Mouse (Mus musculus) heart, embryonic 10.5 days (tissue): ENCODE measurements around the gene Cyp4x1. TPM values are rescaled to one million over a fixed set of nuclear protein-coding genes. Genes with fewer than 3 reads are reported as not detected.

ENCODE experiments used
- DNase-seq: peaks from one replicate; pipeline ENCODE4 v3.0.0-alpha.2; 2017; ENCODE audit warnings: low spot score
- H3K27ac ChIP-seq: fragments of 300-500 bp; sonication (generic); 2 replicates; pipeline ENCODE4 v1.5.1; 2016; ENCODE audit warnings: mild to moderate bottlenecking
- H3K27me3 ChIP-seq: fragments of 300-500 bp; sonication (generic); 2 replicates; pipeline ENCODE4 v1.6.1; 2016; ENCODE audit warnings: mild to moderate bottlenecking; ENCODE audit not compliant: poor library complexity, insufficient read depth, severe bottlenecking
- H3K36me3 ChIP-seq: fragments of 300-500 bp; sonication (generic); 2 replicates; pipeline ENCODE4 v1.6.1; 2016; ENCODE audit warnings: mild to moderate bottlenecking, moderate library complexity
- H3K4me1 ChIP-seq: fragments of 300-500 bp; sonication (generic); 2 replicates; pipeline ENCODE4 v1.6.1; 2016; ENCODE audit warnings: mild to moderate bottlenecking
- H3K4me3 ChIP-seq: fragments of 300-500 bp; sonication (generic); 2 replicates; pipeline ENCODE4 v1.5.1; 2016; ENCODE audit warnings: mild to moderate bottlenecking, moderate library complexity
- H3K9me3 ChIP-seq: fragments of 300-500 bp; sonication (generic); 2 replicates; pipeline ENCODE4 v1.6.1; 2016; ENCODE audit warnings: mild to moderate bottlenecking, moderate library complexity
- WGBS: fragments of 180-500 bp; shearing (Covaris S2); methylation state at CpG from one replicate; pipeline ENCODE4 v1.1.7; 2016; 5-methylcytosine and 5-hydroxymethylcytosine counted together
- polyA plus RNA-seq: library from polyadenylated mRNA; unstranded; fragments of >200 nt; fragmentation: Nextera tagmentation; extraction: Ambion mirVana; gene quantifications from 2 replicates; pipeline ENCODE4 v1.2.1, GENCODE M21; 2016

Cyp4x1 gene
- polyA plus RNA-seq, 1 experiment from 2014 or later = 0.21 TPM

DNA sequence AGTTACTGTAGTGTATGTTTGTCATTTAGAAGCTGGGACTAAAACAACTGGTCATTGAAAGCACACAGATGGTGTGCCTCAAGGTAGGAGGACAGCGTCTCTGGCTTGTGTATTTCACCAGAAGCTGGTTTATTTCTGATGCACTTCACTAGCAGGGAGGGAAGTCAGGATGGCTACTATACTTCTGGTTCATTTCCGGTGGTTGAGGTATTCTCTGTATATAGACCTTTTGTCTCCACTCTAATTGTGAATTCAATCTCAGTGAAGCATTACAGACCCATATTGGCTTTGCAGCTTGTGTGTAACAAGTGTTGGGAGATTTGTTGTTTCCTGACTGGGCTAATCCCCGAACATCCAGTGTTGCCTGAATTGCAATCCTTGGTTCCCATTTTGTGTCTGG is 73.3 kb downstream of the Cyp4x1 start:
- WGBS = 13% methylated on average over 3 of the region's 3 CpGs
- DNase-seq = no peak
- peaks cover 25% of the 10 kb centered on the region for H3K4me1 ChIP-seq
- peak overlapping the region; percentile 60 for H3K4me3 ChIP-seq
- H3K27me3 ChIP-seq = peaks cover 95% of the 10 kb centered on the region
- peaks cover 3% of the 10 kb centered on the region; the same call in 1 of the 2 replicates for H3K36me3 ChIP-seq
- peak overlapping the region; percentile 91; the same call in 1 of the 2 replicates for H3K27ac ChIP-seq
- H3K9me3 ChIP-seq = no peaks in the 10 kb centered on the region

DNA sequence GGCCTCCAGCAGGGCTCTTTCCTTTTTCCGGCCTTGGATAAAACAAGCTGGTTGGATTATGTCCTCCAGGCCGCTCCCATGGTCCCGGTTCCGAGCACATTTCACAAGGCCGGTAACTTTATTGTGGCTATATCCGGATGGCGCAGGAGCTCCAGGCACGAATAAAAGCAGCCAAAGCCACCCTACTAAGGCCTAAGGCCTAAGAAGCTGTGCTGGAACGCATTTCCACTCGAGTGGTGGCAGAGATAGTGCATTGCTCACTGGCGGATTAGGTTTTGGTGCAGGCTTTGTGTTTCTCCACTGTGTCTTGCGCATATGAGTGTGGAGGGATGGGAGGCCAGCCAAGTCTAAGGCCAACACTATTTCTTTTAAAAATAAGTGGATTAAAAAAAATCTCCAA is 74.2 kb downstream of the Cyp4x1 start:
- Histone ChIP-seq H3K9me3 (no peaks in the 10 kb centered on the region), H3K27me3 (peaks cover 95% of the 10 kb centered on the region), H3K4me1 (peaks cover 25% of the 10 kb centered on the region), H3K36me3 (peaks cover 3% of the 10 kb centered on the region; the same call in 1 of the 2 replicates), H3K27ac (peak overlapping the region; percentile 91), H3K4me3 (peak overlapping the region; percentile 60)
- WGBS = 2% methylated on average over 12 of the region's 12 CpGs
- no peak for DNase-seq

DNA sequence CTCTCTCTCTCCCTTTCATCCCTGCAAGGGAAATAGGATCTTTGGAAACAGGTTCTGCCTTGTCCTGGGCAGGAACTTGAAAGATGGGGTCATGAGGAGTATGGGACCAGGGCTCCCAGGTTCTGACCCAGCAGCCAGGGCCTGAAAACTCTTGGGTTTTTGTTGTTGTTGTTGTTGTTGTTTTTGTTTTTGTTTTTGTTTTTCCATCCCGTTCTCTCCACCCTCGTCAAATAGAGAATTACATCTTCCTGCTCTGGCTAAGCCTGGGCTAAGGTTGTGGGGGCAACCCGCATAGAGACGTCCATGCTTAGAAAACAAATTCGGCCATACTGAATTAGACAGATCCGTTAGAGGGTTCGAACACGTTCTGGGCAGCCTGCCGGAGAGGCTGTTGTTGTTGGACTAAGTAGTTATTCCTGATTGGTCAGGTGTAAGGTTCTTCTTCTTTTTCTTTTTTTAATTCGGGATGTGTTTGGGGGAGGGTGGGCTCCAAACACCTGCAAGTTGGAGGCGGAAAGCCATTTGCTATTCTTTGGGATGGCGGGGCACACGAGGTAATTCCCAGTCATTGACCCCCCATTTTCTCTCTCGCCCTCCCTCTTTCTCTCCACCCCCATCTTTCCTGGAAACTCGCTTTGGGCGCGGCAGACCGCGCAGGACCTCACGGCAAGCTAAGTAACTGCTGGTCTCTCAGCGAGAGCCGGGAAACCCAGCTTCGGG is 75.0 kb downstream of the Cyp4x1 start:
- peak overlapping the region; percentile 91 for H3K27ac ChIP-seq
- H3K27me3 ChIP-seq = peaks cover 95% of the 10 kb centered on the region
- H3K4me1 ChIP-seq = peaks cover 25% of the 10 kb centered on the region
- no peaks in the 10 kb centered on the region for H3K36me3 ChIP-seq
- peak overlapping the region; percentile 60 for H3K4me3 ChIP-seq
- H3K9me3 ChIP-seq = no peaks in the 10 kb centered on the region
- 2% methylated on average over 23 of the region's 23 CpGs for WGBS
- DNase-seq = no peak

DNA sequence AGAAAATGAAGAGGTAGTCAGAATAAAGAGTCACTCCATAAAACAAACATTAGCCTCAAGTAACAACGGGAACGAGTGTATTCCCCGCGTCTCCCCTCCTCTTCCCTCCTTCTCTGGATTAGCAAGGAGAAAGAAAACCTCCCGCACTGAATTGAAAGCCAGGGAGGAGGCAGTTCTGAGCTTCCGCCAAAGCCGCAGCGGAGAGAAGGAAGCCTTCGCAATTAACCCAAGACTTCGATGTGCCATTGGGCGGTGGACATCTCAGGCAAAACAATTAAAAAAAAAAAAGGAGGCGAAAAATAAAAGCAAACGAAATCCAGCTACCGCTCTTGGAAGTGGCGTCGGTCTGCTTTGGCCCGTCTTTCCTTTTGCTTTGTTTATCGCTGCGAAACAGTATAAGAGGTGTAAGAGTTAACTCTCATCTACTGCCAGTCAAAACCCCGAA is 75.7 kb downstream of the Cyp4x1 start:
- peaks cover 18% of the 10 kb centered on the region for H3K4me1 ChIP-seq
- no peaks in the 10 kb centered on the region for H3K9me3 ChIP-seq
- under 1% methylated on average over 20 of the region's 20 CpGs for WGBS
- no peaks in the 10 kb centered on the region for H3K36me3 ChIP-seq
- no peak for DNase-seq
- H3K4me3 ChIP-seq = peak overlapping the region; percentile 60
- H3K27me3 ChIP-seq = peaks cover 95% of the 10 kb centered on the region
- H3K27ac ChIP-seq = peak overlapping the region; percentile 91

DNA sequence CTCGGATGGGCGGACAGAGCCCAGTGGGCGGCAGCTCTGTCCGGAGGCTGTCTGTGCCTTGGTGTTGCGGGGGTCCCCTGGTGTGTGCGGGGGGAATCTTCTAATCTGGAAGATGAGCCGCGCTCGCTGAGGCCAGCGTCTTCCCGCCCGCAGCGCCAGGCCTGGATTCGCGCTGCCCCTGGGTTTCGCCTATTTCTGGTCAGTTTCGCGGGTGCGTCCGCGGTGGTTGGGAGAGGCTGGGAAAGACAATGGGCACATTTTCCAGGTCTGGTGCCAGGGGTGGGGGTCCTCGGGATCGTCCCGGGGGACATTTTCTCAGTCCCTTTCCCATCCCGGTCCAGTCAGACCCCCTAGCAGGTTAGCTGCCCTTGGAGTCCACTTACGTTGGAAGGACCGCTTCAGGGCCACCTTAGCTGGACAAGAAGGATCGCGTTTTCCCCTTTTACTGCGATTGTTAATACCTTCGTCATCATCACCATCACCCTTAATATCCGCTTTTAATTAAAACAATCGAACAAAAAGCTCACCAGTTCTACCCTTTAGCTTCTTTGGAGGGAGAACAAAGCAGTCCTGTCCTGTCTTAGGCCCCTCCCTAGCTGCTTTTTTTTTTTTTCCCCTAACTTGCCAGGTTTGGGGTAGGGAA is 76.3 kb downstream of the Cyp4x1 start:
- WGBS = under 1% methylated on average over 33 of the region's 33 CpGs
- Histone ChIP-seq H3K9me3 (no peaks in the 10 kb centered on the region), H3K27me3 (peaks cover 95% of the 10 kb centered on the region), H3K4me3 (peak overlapping the region; percentile 60), H3K36me3 (no peaks in the 10 kb centered on the region), H3K27ac (peak overlapping the region; percentile 91), H3K4me1 (peaks cover 16% of the 10 kb centered on the region)
- DNase-seq = no peak

DNA sequence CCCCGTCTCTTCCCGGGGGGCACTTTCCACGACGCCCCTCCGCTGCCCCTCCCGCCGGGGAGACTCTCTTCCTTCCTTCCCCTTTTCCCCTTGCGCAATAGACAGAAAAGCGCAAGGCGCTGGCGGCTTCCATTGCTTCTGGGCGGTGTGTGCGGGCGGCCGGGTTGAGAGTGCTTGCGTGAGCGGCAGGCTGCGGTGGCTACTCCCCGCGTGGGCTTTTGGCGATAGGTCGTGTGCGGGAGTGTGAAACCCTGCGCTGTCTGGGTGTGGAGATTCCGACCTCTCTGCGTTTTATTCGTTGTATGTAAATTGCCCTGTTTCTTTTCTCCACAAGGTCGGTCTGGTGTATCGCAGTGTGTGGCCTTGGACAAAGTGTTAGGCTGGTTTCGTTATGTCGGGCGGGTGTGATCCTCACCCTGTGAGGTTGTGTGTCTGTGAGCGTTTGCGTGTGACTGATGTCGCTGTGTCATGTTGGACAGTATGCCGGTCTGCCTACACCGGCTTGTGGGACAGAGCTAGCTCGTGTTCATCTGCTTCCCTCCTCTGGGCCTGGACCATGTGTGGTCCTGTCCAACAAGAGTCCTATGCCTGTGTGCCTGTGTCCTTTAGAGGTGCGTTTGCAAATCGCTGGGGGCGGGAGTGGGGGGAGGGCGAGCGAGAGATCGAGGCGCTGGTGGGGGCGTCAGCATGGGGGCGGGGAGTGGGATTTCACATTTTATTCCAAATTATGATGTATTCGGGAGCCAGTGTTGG is 77.0 kb downstream of the Cyp4x1 start:
- Histone ChIP-seq H3K27me3 (peaks cover 94% of the 10 kb centered on the region), H3K36me3 (no peaks in the 10 kb centered on the region), H3K9me3 (no peaks in the 10 kb centered on the region), H3K27ac (peak overlapping the region; percentile 91), H3K4me3 (peak overlapping the region; percentile 60), H3K4me1 (peaks cover 18% of the 10 kb centered on the region)
- WGBS = under 1% methylated on average over 48 of the region's 48 CpGs
- DNase-seq = peak; percentile 89

DNA sequence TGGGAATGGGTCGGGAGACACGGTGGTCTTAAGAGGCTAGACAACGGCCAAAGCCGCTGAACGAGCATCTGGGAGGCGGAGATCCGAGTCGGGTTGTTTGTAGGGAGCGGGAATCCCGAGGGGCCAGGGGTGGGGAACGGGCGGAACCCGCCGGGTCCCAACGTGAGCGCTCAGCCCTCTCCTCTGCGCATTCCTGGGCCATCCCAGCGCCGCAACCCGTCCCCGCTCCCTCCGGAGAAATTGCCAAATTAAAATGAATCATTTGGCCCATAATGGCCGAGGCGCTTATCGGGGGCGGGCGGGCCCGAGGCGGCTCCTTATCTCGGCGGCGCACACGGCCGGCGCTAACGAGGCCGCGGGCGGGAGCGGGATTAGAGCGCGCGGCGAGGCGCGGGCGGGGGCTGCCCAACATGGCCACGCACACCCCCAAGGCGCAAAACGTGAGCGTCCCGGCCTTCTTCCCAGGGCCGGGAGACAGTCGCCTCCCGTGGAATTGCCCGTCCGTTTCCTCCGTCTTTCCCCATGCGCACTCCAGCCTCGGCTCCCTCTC is 77.6 kb downstream of the Cyp4x1 start, which contains the start of gene Tal1:
Gene Tal1 (plus strand): TSS at position 56 of the 550 bp plus-strand sequence.
- Histone ChIP-seq H3K9me3 (no peaks in the 10 kb centered on the region), H3K36me3 (no peaks in the 10 kb centered on the region), H3K4me3 (peak within 1 kb of the TSS; percentile 60), H3K27me3 (peaks cover 94% of the 10 kb centered on the region), H3K4me1 (peaks cover 18% of the 10 kb centered on the region), H3K27ac (peak within 1 kb of the TSS; percentile 91)
- DNase-seq = peak; percentile 89
- under 1% methylated on average over 60 of the region's 60 CpGs for WGBS

Other genes with a start within 250 kb of the Cyp4x1 start
- 0.42 and 1.3 TPM in 2 replicates for gene Foxd2, start 225.4 kb downstream of the Cyp4x1 start, polyA plus RNA-seq
- gene Foxe3, start 208.3 kb downstream of the Cyp4x1 start, polyA plus RNA-seq = 0.62 TPM in 1 of 2 replicates, not detected in the other
- 59.6 and 64.4 TPM in 2 replicates for gene Cmpk1, start 147.0 kb downstream of the Cyp4x1 start, polyA plus RNA-seq
- gene Stil, start 134.1 kb downstream of the Cyp4x1 start, polyA plus RNA-seq = 13.0 and 13.5 TPM in 2 replicates
- gene Tal1, start 77.9 kb downstream of the Cyp4x1 start, polyA plus RNA-seq = 6.7 and 8.3 TPM in 2 replicates
- 19.5 and 29.4 TPM in 2 replicates for gene Pdzk1ip1, start 45.6 kb downstream of the Cyp4x1 start, polyA plus RNA-seq
- not detected in 2 replicates for gene Cyp4a29, start 107.8 kb upstream of the Cyp4x1 start, polyA plus RNA-seq
- not detected in 2 replicates for gene Cyp4a12a, start 164.8 kb upstream of the Cyp4x1 start, polyA plus RNA-seq